Mouse (Mus musculus): ENCODE data around the gene Il23a. TPM values are rescaled to one million over a fixed set of nuclear protein-coding genes. Genes with fewer than 3 reads are reported as not detected.
"Not testable (repeated sequence)": the region's sequence is repeated elsewhere in the genome, so short reads cannot be mapped to it uniquely, and the experiment has no call there.

Gene Il23a
- polyA plus RNA-seq, 1 experiment from 2014 or later: 0.04 TPM

GRCm38 (mm10) chr10:128283604-128284579 is 14.7 kb downstream of the Il23a start:
- ATAC-seq: peak; percentile 26
- CTCF ChIA-PET: interaction anchor here (0.7 to 1.9 kb wide), 14 partner anchors 10 to 72 kb away, joined by 3 to 14 read pairs (median 4); partner anchors contain the start of genes Il23a, Spryd4 and Stat2
- in situ Hi-C loops (cut with MboI; ENCODE audit: low pct_unique_long_range_greater_than_20kb): loop anchor here (5.0 kb wide), 1 partner anchor 72 kb away; the partner anchor contains the start of gene Spryd4

DNA sequence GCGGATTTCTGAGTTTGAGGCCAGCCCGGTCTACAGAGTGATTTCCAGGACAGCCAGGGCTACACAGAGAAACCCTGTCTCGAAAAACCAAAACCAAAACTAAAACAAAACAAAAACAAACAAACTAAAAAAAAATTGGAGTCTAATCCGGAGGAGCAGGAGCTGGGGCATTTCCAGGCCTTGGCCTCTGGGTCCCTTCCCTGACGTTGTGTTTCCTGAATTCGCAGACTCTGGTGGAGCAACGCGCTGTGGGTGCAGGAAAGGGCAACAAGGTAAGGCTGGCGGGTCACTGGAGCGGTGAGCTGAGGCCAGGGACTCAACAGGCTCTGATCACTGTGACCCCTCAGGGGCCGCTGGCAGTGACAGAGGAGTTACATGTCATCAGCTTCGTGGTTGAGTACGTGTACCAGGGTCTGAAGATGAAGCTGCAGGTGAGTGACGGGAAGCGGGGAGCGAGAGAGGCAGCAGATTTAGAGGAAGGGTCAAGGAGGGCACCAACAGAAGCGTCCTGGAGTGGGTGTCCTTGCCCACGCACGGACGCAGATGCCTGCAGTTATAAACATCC is 15.6 kb downstream of the Il23a start:
- ChIA-PET CTCF (interaction anchor here (1.0 to 1.6 kb wide), 8 partner anchors 11 to 50 kb away, joined by 3 to 6 read pairs (median 4); partner anchors contain the start of genes Il23a and Stat2), POLR2A (interaction anchor here (3.3 kb wide), 1 partner anchor 12 kb away, joined by 10 read pairs; the partner anchor contains the start of gene Stat2)
- DNase-seq (ENCODE audit: low read depth, low spot score) (no peak), ATAC-seq (no peak)
- in situ Hi-C loops (cut with MboI; ENCODE audit: low pct_unique_long_range_greater_than_20kb): loop anchor here (5.0 kb wide), 1 partner anchor 71 kb away; the partner anchor contains the start of gene Spryd4
- TF ChIP-seq CTCF (IDR thresholded peaks at IDR 0.05): no peak
- H3K27me3 ChIP-seq: no peaks in the 10 kb centered on the region

More at GRCm38 (mm10) chr10:128283604-128284579, 14.7 kb downstream of the Il23a start:
- no peaks in the 10 kb centered on the region for H3K27me3 ChIP-seq
- POLR2A ChIA-PET: interaction anchor here (3.3 kb wide), 1 partner anchor 13 kb away, joined by 10 read pairs; the partner anchor contains the start of gene Stat2
- DNase-seq (ENCODE audit: low read depth, low spot score): no peak
- TF ChIP-seq CTCF (IDR thresholded peaks at IDR 0.05): peak; percentile 83

DNA sequence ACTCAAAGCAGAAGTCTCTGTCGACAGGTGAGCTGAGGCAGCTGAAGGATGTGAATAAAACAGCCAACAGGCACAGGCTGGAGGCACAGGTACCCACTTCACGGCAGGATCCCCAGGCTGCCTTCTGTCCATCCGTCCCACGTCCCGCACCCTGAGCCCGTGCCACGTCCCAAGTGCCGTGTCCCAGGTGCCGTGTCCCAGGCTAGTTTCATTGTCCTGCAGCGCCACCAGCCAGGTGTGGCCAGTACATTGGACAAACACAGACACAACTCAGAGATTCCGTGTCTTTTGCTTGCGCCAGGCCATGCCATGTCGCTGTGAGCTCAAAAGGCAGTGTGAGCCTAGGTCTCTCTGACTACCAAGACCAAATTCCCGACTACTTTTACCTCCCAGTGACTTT is 16.9 kb downstream of the Il23a start:
- in situ Hi-C loops (cut with MboI; ENCODE audit: low pct_unique_long_range_greater_than_20kb): loop anchor here (5.0 kb wide), 1 partner anchor 69 kb away; the partner anchor contains the start of gene Spryd4

DNA sequence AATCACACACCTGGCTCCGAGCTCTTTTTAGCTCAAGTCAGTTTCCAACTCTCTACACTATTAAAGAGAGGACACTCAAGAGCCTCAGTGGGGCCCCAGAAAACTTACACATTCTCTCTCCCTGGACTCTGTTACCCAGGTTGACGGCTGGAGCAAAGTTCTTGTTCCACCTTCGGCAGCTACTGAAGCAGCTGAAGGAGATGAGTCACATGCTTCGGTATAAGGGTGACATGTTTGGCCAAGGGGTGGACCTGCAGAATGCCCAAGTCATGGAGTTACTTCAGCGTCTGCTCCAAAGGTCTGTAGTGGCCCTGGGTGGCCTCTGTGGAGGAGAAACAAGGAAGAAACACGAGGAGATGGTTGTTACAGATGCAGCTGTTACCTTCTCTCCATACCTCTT is 17.6 kb downstream of the Il23a start:
- no peak for DNase-seq (ENCODE audit: low read depth, low spot score)
- no peaks in the 10 kb centered on the region for H3K27me3 ChIP-seq
- ATAC-seq: no peak
- no peak for TF ChIP-seq CTCF (IDR thresholded peaks at IDR 0.05)
- ChIA-PET POLR2A (interaction anchor here (1.2 kb wide), 1 partner anchor 9 kb away, joined by 4 read pairs; no protein-coding TSS in a partner anchor), CTCF (interaction anchor here (1.0 to 2.3 kb wide), 3 partner anchors 9 to 49 kb away, joined by 3 to 5 read pairs (median 3); no protein-coding TSS in a partner anchor)
- in situ Hi-C loops (cut with MboI; ENCODE audit: low pct_unique_long_range_greater_than_20kb): loop anchor here (5.0 kb wide), 1 partner anchor 69 kb away; the partner anchor contains the start of gene Spryd4

More for the DNA sequence above, 16.9 kb downstream of the Il23a start:
- no peak for TF ChIP-seq CTCF (IDR thresholded peaks at IDR 0.05)
- POLR2A ChIA-PET: no interaction called here
- no peak for DNase-seq (ENCODE audit: low read depth, low spot score)
- no peak for ATAC-seq
- H3K27me3 ChIP-seq: no peaks in the 10 kb centered on the region
- CTCF ChIA-PET: interaction anchor here (2.3 kb wide), 1 partner anchor 10 kb away, joined by 5 read pairs; no protein-coding TSS in a partner anchor

DNA sequence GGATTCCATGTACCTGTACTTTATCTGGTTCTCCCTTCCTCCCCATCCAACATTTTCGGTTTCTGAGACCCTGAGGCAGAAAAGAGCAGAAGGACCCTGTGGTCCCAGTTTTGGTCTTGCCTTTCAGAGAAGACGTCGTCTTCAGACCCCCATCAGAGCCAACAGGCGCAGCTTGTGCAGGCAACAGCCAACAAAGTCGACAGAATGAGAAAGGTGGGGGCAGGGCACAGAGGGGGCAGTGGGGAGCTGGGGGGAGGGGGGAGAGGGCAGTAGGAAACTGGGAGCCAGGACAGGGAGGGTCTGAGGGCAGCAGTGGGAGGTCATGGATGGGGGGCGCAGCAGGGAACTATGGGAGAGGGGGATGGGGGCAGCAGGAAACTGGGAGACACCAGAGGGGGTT is 20.4 kb downstream of the Il23a start:
- DNase-seq (ENCODE audit: low read depth, low spot score): no peak
- ChIA-PET CTCF (interaction anchor here (1.8 kb wide), 1 partner anchor 66 kb away, joined by 6 read pairs; the partner anchor contains the start of gene Spryd4), POLR2A (no interaction called here)
- no peak for ATAC-seq
- no peak for TF ChIP-seq CTCF (IDR thresholded peaks at IDR 0.05)
- in situ Hi-C loops (cut with MboI; ENCODE audit: low pct_unique_long_range_greater_than_20kb): no loop called here
- no peaks in the 10 kb centered on the region for H3K27me3 ChIP-seq

DNA sequence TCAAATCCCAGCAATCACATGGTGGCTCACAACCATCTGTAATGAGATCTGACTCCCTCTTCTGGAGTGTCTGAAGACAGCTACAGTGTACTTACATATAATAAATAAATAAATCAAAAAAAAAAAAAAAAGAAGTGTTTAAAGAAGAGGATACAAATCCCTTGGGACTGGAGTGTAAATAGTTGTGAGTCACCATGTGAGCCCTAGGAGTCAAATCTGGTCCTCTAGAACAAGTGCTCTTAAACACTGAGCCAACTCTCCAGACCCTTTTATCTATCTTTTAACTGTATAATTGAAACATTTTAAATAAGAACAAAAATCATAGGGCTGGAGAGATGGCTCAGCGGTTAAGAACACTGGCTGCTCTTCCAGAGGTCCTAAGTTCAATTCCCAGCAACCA is 23.2 kb downstream of the Il23a start:
- POLR2A ChIA-PET; H3K27me3 ChIP-seq; CTCF ChIA-PET; ATAC-seq; DNase-seq (ENCODE audit: low read depth, low spot score); in situ Hi-C loops (cut with MboI; ENCODE audit: low pct_unique_long_range_greater_than_20kb): not testable (repeated sequence)

GRCm38 (mm10) chr10:128272819-128273439 is 25.6 kb downstream of the Il23a start:
- H3K27me3 ChIP-seq; in situ Hi-C loops (cut with MboI; ENCODE audit: low pct_unique_long_range_greater_than_20kb); DNase-seq (ENCODE audit: low read depth, low spot score); ATAC-seq: not testable (repeated sequence)
- TF ChIP-seq CTCF (IDR thresholded peaks at IDR 0.05): peak; percentile 33
- POLR2A ChIA-PET: interaction anchor here (0.6 kb wide), 2 partner anchors 130 to 280 kb away, joined by 4 read pairs; no protein-coding TSS in a partner anchor
- CTCF ChIA-PET: interaction anchor here (1.1 to 1.5 kb wide), 4 partner anchors 11 to 58 kb away, joined by 3 to 6 read pairs (median 4); no protein-coding TSS in a partner anchor

GRCm38 (mm10) chr10:128271883-128272282 is 26.7 kb downstream of the Il23a start:
- no peak for ATAC-seq
- POLR2A ChIA-PET: interaction anchor here (2.3 kb wide), 1 partner anchor 12 kb away, joined by 10 read pairs; no protein-coding TSS in a partner anchor
- no peaks in the 10 kb centered on the region for H3K27me3 ChIP-seq
- TF ChIP-seq CTCF (IDR thresholded peaks at IDR 0.05): peak; percentile 32
- DNase-seq (ENCODE audit: low read depth, low spot score): no peak
- CTCF ChIA-PET: interaction anchor here (1.3 to 1.5 kb wide), 3 partner anchors 9 to 57 kb away, joined by 5 to 7 read pairs (median 6); no protein-coding TSS in a partner anchor
- in situ Hi-C loops (cut with MboI; ENCODE audit: low pct_unique_long_range_greater_than_20kb): no loop called here

DNA sequence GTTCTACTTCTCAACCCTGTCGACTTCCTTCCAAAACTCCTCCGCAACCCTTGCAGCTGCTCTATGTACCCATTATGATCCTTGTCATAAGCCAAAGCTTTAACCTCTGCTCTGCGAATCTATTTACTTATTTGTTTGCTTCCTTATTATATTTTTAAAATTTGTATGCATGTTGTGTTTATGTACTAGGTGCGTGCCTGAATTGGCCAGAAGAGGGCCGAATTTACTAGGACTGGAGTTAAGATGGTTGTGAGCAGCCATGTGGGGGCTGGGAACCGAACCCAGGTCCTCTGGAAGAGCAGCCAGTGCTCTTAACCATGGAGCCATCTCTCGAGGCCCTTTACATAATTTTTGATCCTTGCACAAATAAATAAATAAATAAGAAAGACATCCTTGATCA is 27.7 kb downstream of the Il23a start:
- in situ Hi-C loops (cut with MboI; ENCODE audit: low pct_unique_long_range_greater_than_20kb): no loop called here
- no peak for TF ChIP-seq CTCF (IDR thresholded peaks at IDR 0.05)
- POLR2A ChIA-PET: interaction anchor here (2.3 kb wide), 2 partner anchors 13 to 15 kb away, joined by 8 to 10 read pairs; no protein-coding TSS in a partner anchor
- ATAC-seq (no peak), DNase-seq (ENCODE audit: low read depth, low spot score) (no peak)
- CTCF ChIA-PET: interaction anchor here (1.0 to 2.1 kb wide), 7 partner anchors 10 to 41 kb away, joined by 3 to 8 read pairs (median 6); no protein-coding TSS in a partner anchor
- H3K27me3 ChIP-seq: no peaks in the 10 kb centered on the region
